Mouse (Mus musculus): Measurements from ENCODE around the gene Grk3.

GRCm38 (mm10) chr5:112936632-112937031, 79.0 kb downstream of the Grk3 start:
- TF ChIP-seq CTCF (IDR thresholded peaks at IDR 0.05; ENCODE audit: low read depth) (no peak), EP300 (optimal IDR thresholded peaks at IDR 0.05) (no peak)
